Mouse (Mus musculus): ENCODE measurements at regions not wholly inside any gene's neighbourhood (a gene's known extent, or its start where the extent isn't known, plus 50 kb on each side); places are given as distances from the start of the nearest gene placed in this dataset.

DNA sequence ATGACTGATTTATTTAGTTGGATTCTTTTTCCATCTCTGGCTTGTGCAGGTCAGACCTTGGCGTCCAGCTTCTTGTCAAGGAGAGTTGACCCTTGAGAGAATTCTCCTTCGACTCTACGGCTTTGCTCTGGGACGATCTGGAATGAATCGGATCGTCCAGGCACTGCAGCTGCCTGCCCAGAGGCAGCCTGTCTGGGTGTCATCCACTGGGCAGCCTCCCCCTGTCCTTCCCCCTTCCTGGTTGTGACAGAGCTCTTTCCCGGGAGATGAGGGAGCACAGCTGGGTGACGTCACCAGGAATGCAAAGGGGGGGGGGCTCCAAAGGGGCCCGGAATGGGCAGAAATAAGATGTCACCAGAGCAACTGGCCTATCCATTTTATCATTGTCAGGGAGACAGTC is 101.9 kb downstream of the Gm525 start:
- no peak for TF ChIP-seq MAX (IDR thresholded peaks at IDR 0.05)
- no peak for TF ChIP-seq MYOG (IDR thresholded peaks at IDR 0.05; ENCODE audit: control insufficient read depth, extremely low read depth, insufficient read length)
- no peak overlapping the region for H3K4me3 ChIP-seq (ENCODE audit: insufficient read depth, poor library complexity, severe bottlenecking)
- no peak overlapping the region for H3ac ChIP-seq (ENCODE audit: control insufficient read depth, insufficient read length, low read depth)
- no peaks in the 10 kb centered on the region for H3K27me3 ChIP-seq (ENCODE audit: control insufficient read depth, insufficient read depth, insufficient read length)
- no peaks in the 10 kb centered on the region for H3K79me3 ChIP-seq (ENCODE audit: low read depth)
- H3K79me2 ChIP-seq (ENCODE audit: control insufficient read depth, insufficient read depth): no peaks in the 10 kb centered on the region
- no peaks in the 10 kb centered on the region for H3K36me3 ChIP-seq (ENCODE audit: control insufficient read depth, insufficient read depth)

DNA sequence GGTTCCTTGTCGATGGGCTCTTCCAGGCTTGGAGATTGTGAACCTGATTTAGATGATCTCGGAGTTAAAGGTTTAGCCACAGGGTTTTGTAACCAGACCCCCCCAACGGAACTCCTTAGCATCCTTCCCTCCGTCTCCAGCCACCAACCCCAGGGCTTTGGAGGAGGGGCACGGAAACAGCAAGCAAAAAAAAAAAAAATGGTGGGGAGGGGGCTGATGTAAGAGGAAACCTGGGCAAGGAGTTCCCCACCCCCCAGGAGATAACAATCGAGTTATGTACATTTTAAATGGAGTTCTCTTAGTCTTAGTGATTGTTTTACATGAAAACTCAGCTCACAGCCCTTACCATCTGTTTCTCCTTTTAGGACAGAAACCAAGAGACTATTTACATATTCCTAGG is 101.3 kb downstream of the Gm525 start:
- no peaks in the 10 kb centered on the region for H3K27me3 ChIP-seq (ENCODE audit: control insufficient read depth, insufficient read depth, insufficient read length)
- TF ChIP-seq CTCF (IDR thresholded peaks at IDR 0.05; ENCODE audit: control insufficient read depth, insufficient read depth, insufficient read length) (no peak), USF1 (IDR thresholded peaks at IDR 0.05; ENCODE audit: low read depth) (no peak), MYOD1 (IDR thresholded peaks at IDR 0.05; ENCODE audit: control insufficient read depth, insufficient read length, low read depth) (no peak), MAX (IDR thresholded peaks at IDR 0.05) (no peak), CEBPB (IDR thresholded peaks at IDR 0.05; ENCODE audit: low read depth) (no peak), FOSL1 (IDR thresholded peaks at IDR 0.05; ENCODE audit: insufficient read depth, low read length, poor library complexity, severe bottlenecking) (no peak), MYOG (IDR thresholded peaks at IDR 0.05; ENCODE audit: control insufficient read depth, extremely low read depth, insufficient read length) (no peak)
- no peak overlapping the region for H3K4me3 ChIP-seq (ENCODE audit: insufficient read depth, poor library complexity, severe bottlenecking)

DNA sequence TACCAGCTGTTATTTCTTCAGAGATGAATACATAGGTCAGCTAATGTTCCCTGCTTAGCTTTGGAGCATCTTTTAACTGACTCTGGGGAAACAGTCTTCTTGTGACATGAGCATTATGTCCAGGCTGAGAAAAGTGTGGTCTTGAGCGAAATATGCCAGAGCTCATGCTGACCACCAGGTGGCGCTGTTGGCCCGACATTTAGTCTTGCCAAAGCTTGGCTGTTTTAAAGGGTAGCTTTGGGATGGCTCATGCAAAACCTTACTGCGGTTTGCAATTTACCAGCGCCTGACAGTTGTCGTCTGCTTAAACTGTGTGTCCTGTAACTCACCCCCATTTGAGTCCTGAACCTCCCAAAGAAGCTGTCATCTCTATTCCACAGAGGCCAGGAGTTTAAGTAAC is 91.6 kb downstream of the Gm525 start:
- Histone ChIP-seq H3K27me3 (ENCODE audit: control insufficient read depth, insufficient read depth, insufficient read length) (peaks cover 3% of the 10 kb centered on the region), H3K4me3 (ENCODE audit: insufficient read depth, poor library complexity, severe bottlenecking) (no peak overlapping the region), H3ac (ENCODE audit: control insufficient read depth, insufficient read length, low read depth) (no peak overlapping the region), H3K79me2 (ENCODE audit: control insufficient read depth, insufficient read depth) (no peaks in the 10 kb centered on the region), H3K79me3 (ENCODE audit: low read depth) (no peaks in the 10 kb centered on the region), H3K36me3 (ENCODE audit: control insufficient read depth, insufficient read depth) (no peaks in the 10 kb centered on the region)
- TF ChIP-seq CTCF (IDR thresholded peaks at IDR 0.05; ENCODE audit: control insufficient read depth, insufficient read depth, insufficient read length) (peak; percentile 65), CEBPB (IDR thresholded peaks at IDR 0.05; ENCODE audit: low read depth) (no peak), MAX (IDR thresholded peaks at IDR 0.05) (peak; percentile 36)

More for the DNA sequence above, 101.3 kb downstream of the Gm525 start:
- Histone ChIP-seq H3K79me3 (ENCODE audit: low read depth) (no peaks in the 10 kb centered on the region), H3K79me2 (ENCODE audit: control insufficient read depth, insufficient read depth) (no peaks in the 10 kb centered on the region), H3K36me3 (ENCODE audit: control insufficient read depth, insufficient read depth) (no peaks in the 10 kb centered on the region), H3ac (ENCODE audit: control insufficient read depth, insufficient read length, low read depth) (no peak overlapping the region)

DNA sequence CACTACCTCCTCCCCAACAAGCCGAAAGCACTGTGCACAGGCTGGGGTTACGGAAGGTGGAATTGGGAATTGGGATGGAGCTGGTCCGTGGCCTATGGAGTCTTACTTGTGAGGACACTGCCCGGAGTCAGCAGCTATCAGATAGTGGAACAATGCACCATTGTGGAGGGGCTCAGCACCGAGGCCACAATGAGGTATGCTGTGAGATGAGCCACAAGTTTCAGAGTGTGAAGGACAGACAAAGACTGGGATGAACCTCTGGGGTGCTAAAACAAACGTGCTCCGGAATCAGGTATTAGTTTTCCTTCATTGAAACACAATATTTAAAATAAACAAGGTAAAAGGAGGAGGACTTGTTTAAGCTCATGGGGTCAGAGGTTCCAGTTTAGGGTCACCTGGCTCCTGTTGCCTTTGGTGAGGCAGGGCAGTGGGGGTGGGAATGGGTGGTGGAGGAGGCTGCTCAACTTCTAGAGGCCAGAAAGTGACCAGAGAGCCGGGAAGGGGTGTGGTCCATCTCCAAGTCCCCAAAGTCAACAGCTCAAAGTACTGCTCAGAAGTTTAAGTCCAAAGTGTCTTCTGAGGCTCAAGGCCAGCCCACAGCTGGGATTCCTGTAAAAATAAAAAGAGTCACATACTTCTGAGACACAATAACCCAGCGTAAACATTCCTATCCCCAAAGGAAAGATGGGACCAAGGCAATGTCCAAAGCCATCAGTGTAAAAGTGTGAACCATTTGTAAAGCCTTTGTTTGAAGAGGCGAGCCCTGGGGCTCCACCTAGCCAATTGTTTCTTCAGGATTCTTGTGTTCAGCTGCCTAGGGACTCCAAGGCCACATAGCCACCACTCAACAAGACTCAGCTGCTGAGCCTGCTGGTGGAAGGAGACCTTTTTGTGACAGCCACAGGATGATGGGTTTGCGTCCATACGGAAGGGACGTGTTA is 80.1 kb downstream of the Gm525 start:
- TF ChIP-seq MYOG (IDR thresholded peaks at IDR 0.05; ENCODE audit: control insufficient read depth, extremely low read depth, insufficient read length) (no peak), FOSL1 (IDR thresholded peaks at IDR 0.05; ENCODE audit: insufficient read depth, low read length, poor library complexity, severe bottlenecking) (no peak), MAX (IDR thresholded peaks at IDR 0.05) (no peak), CTCF (IDR thresholded peaks at IDR 0.05; ENCODE audit: control insufficient read depth, insufficient read depth, insufficient read length) (no peak), USF1 (IDR thresholded peaks at IDR 0.05; ENCODE audit: low read depth) (no peak), MYOD1 (IDR thresholded peaks at IDR 0.05; ENCODE audit: control insufficient read depth, insufficient read length, low read depth) (no peak), CEBPB (IDR thresholded peaks at IDR 0.05; ENCODE audit: low read depth) (no peak)
- Histone ChIP-seq H3K79me2 (ENCODE audit: control insufficient read depth, insufficient read depth) (no peaks in the 10 kb centered on the region), H3K36me3 (ENCODE audit: control insufficient read depth, insufficient read depth) (no peaks in the 10 kb centered on the region), H3ac (ENCODE audit: control insufficient read depth, insufficient read length, low read depth) (no peak overlapping the region), H3K4me3 (ENCODE audit: insufficient read depth, poor library complexity, severe bottlenecking) (no peak overlapping the region), H3K27me3 (ENCODE audit: control insufficient read depth, insufficient read depth, insufficient read length) (peaks cover 7% of the 10 kb centered on the region), H3K79me3 (ENCODE audit: low read depth) (no peaks in the 10 kb centered on the region)

DNA sequence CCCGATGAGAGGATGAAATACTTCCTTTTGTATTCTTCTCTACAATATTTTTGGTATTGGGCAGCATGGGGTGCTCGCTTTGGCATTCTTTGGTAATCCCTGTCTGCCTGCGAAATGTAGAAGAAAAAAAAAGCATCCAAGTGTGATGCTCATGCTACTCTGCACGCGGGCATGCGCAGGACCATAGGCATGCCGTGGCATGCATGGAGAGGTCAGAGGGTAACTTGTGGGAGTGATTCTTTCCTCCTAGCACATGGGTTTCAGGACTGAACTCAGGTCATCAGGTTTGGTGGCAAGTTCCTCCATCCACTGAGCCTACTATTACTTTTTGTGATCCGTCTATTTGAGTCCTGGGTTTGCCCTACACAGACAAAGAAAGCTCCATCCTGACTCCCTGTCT is 74.3 kb downstream of the Gm525 start:
- H3K36me3 ChIP-seq (ENCODE audit: control insufficient read depth, insufficient read depth): no peaks in the 10 kb centered on the region
- no peak for TF ChIP-seq USF1 (IDR thresholded peaks at IDR 0.05; ENCODE audit: low read depth)
- TF ChIP-seq CTCF (IDR thresholded peaks at IDR 0.05; ENCODE audit: control insufficient read depth, insufficient read depth, insufficient read length): no peak
- no peak for TF ChIP-seq MYOD1 (IDR thresholded peaks at IDR 0.05; ENCODE audit: control insufficient read depth, insufficient read length, low read depth)
- no peak for TF ChIP-seq MYOG (IDR thresholded peaks at IDR 0.05; ENCODE audit: control insufficient read depth, extremely low read depth, insufficient read length)
- TF ChIP-seq FOSL1 (IDR thresholded peaks at IDR 0.05; ENCODE audit: insufficient read depth, low read length, poor library complexity, severe bottlenecking): no peak
- TF ChIP-seq CEBPB (IDR thresholded peaks at IDR 0.05; ENCODE audit: low read depth): no peak
- no peak for TF ChIP-seq MAX (IDR thresholded peaks at IDR 0.05)
- no peaks in the 10 kb centered on the region for H3K79me3 ChIP-seq (ENCODE audit: low read depth)
- no peak overlapping the region for H3ac ChIP-seq (ENCODE audit: control insufficient read depth, insufficient read length, low read depth)
- no peaks in the 10 kb centered on the region for H3K79me2 ChIP-seq (ENCODE audit: control insufficient read depth, insufficient read depth)
- H3K4me3 ChIP-seq (ENCODE audit: insufficient read depth, poor library complexity, severe bottlenecking): no peak overlapping the region
- H3K27me3 ChIP-seq (ENCODE audit: control insufficient read depth, insufficient read depth, insufficient read length): peaks cover 7% of the 10 kb centered on the region

All from C2C12 (cell line).